Mouse (Mus musculus): Measurements from ENCODE around the gene Speer4e.
"Not testable (repeated sequence)": the region's sequence is repeated elsewhere in the genome, so short reads cannot be mapped to it uniquely, and the experiment has no call there.

DNA sequence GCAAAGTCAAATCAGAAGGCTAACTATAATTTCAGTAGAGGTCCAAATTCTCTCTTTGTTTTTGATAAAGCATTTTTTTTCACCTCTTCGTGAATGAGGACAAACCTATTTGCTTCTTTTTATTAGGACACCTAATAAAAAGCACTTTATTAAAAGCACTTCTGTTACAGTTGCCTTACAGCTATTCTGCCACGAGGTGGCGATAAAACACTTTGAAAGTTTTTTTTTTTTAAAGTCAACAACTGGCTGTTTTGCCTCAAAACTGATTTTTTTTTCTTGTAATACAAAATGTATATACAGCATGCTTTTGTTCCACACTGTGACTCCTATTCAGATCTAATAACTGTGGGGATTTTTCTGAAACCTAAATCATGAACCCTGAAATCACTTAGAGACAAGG, 34.7 kb downstream of the Speer4e start:
- not testable (repeated sequence) for TF ChIP-seq CTCF, EP300 (IDR thresholded peaks at IDR 0.05)
